Mouse (Mus musculus) forebrain, postnatal 0 days (tissue): ENCODE measurements at regions not wholly inside any gene's neighbourhood (a gene's known extent, or its start where the extent isn't known, plus 50 kb on each side); places are given as distances from the start of the nearest gene placed in this dataset.

ENCODE experiments used
- ATAC-seq: fragments of 200-750 bp; cut with Nextera tagmentation; 2 replicates; pipeline ENCODE4 v1.8.0; 2017; ENCODE audit warnings: mild to moderate bottlenecking, moderate library complexity
- DNase-seq: peaks from one replicate; pipeline ENCODE4 v3.0.0-alpha.2; 2015
- H3K27ac ChIP-seq: fragments of 300-500 bp; sonication (generic); 2 replicates; pipeline ENCODE4 v1.5.1; 2014; ENCODE audit warnings: low read depth, mild to moderate bottlenecking, antibody characterized with exemption, low read length, moderate library complexity, mixed read lengths
- H3K27me3 ChIP-seq: fragments of 300-500 bp; sonication (generic); 2 replicates; pipeline ENCODE4 v1.6.1; 2014; ENCODE audit warnings: mild to moderate bottlenecking, low read length, mixed read lengths; ENCODE audit not compliant: insufficient read depth
- H3K36me3 ChIP-seq: fragments of 300-500 bp; sonication (generic); 2 replicates; pipeline ENCODE4 v1.6.1; 2014; ENCODE audit warnings: mild to moderate bottlenecking, moderate library complexity; ENCODE audit not compliant: insufficient read depth
- H3K4me1 ChIP-seq: fragments of 300-500 bp; sonication (generic); 2 replicates; pipeline ENCODE4 v1.6.1; 2014; ENCODE audit warnings: antibody characterized with exemption; ENCODE audit not compliant: insufficient read depth
- H3K4me2 ChIP-seq: fragments of 300-500 bp; sonication (generic); 2 replicates; pipeline ENCODE4 v1.6.1; 2014; ENCODE audit warnings: low read depth, mild to moderate bottlenecking, moderate library complexity
- H3K4me3 ChIP-seq: fragments of 300-500 bp; sonication (generic); 2 replicates; pipeline ENCODE4 v1.5.1; 2014; ENCODE audit warnings: low read depth, low read length, mixed read lengths
- H3K9ac ChIP-seq: fragments of 300-500 bp; sonication (generic); 2 replicates; pipeline ENCODE4 v1.6.1; 2014; ENCODE audit warnings: mild to moderate bottlenecking
- H3K9me3 ChIP-seq: fragments of 300-500 bp; sonication (generic); 2 replicates; pipeline ENCODE4 v1.6.1; 2016; ENCODE audit warnings: low read length
- CTCF ChIP-seq: sonication (generic); IDR thresholded peaks from 2 replicates; pipeline ENCODE4 v1.5.1; 2016; ENCODE audit warnings: antibody characterized with exemption, control low read depth, low read depth
- WGBS: fragments of 180-500 bp; shearing (Covaris S2); extraction: QIAGEN DNeasy Blood & Tissue Kit; methylation state at CpG from one replicate; pipeline ENCODE4 v1.1.7; 2014; 5-methylcytosine and 5-hydroxymethylcytosine counted together

GRCm38 (mm10) chr15:49812885-49813284 is 4071.8 kb upstream of the Gm7489 start:
- ATAC-seq (no peak), DNase-seq (no peak)
- no peaks in the 10 kb centered on the region for H3K9me3 ChIP-seq
- WGBS: 52% methylated on average over 5 of the region's 5 CpGs
- H3K27ac ChIP-seq: no peak overlapping the region
- H3K27me3 ChIP-seq: no peaks in the 10 kb centered on the region
- no peak for TF ChIP-seq CTCF
- H3K4me2 ChIP-seq: no peak overlapping the region
- no peak overlapping the region for H3K4me3 ChIP-seq
- H3K4me1 ChIP-seq: no peaks in the 10 kb centered on the region
- no peak overlapping the region for H3K9ac ChIP-seq
- H3K36me3 ChIP-seq: no peaks in the 10 kb centered on the region

DNA sequence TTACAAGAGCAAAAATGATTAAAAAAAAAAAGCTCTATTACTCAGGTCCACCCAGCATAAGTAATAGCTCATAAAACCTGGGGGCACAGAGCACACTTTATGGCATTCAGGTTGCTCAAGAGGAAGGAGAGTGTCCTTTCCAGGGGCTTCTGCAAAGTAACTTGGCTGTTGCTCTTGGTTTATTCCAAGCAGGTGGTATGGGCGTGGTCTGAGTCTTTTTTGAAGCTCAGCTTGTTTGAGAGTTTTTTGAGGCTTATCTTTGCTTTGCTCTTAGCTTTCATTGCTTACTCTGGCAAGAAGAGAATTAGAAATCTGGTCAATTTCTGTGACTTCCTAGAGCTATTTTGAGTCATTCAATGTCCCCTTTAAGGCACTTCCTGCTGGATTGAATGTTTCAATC is 4024.4 kb upstream of the Gm7489 start:
- no peak for ATAC-seq
- WGBS: 90% methylated on average over 1 of the region's 1 CpGs
- Histone ChIP-seq H3K4me1 (no peaks in the 10 kb centered on the region), H3K27ac (no peak overlapping the region), H3K36me3 (no peaks in the 10 kb centered on the region), H3K4me3 (no peak overlapping the region), H3K9ac (no peak overlapping the region), H3K27me3 (no peaks in the 10 kb centered on the region), H3K4me2 (no peak overlapping the region), H3K9me3 (no peaks in the 10 kb centered on the region)
- no peak for TF ChIP-seq CTCF
- no peak for DNase-seq

GRCm38 (mm10) chr15:49874555-49874954 is 4010.2 kb upstream of the Gm7489 start:
- no peak overlapping the region for H3K4me3 ChIP-seq
- H3K4me2 ChIP-seq: no peak overlapping the region
- DNase-seq: no peak
- ATAC-seq: no peak
- 15% methylated on average over 4 of the region's 4 CpGs for WGBS
- H3K9ac ChIP-seq: no peak overlapping the region
- no peak overlapping the region for H3K27ac ChIP-seq
- no peaks in the 10 kb centered on the region for H3K36me3 ChIP-seq
- H3K4me1 ChIP-seq: no peaks in the 10 kb centered on the region
- no peaks in the 10 kb centered on the region for H3K27me3 ChIP-seq
- TF ChIP-seq CTCF: no peak
- no peaks in the 10 kb centered on the region for H3K9me3 ChIP-seq

- H3K4me3 ChIP-seq: no peak overlapping the region
- DNase-seq: no peak
- no peaks in the 10 kb centered on the region for H3K9me3 ChIP-seq
- H3K36me3 ChIP-seq: no peaks in the 10 kb centered on the region
- no peak overlapping the region for H3K27ac ChIP-seq
- no peak for TF ChIP-seq CTCF
- no peak overlapping the region for H3K4me2 ChIP-seq
- ATAC-seq: no peak
- no peaks in the 10 kb centered on the region for H3K27me3 ChIP-seq
- H3K9ac ChIP-seq: no peak overlapping the region
- no peaks in the 10 kb centered on the region for H3K4me1 ChIP-seq
These were observed 3998.8 kb upstream of the Gm7489 start for GRCm38 (mm10) chr15:49885947-49886346.

- no peaks in the 10 kb centered on the region for H3K4me1 ChIP-seq
- no peak overlapping the region for H3K4me3 ChIP-seq
- ATAC-seq (peak; percentile 56; the same call in 1 of the 2 replicates), DNase-seq (peak; percentile 10)
- H3K27me3 ChIP-seq: no peaks in the 10 kb centered on the region
- H3K9ac ChIP-seq: no peak overlapping the region
- no peak overlapping the region for H3K27ac ChIP-seq
- no peak overlapping the region for H3K4me2 ChIP-seq
- H3K9me3 ChIP-seq: no peaks in the 10 kb centered on the region
- H3K36me3 ChIP-seq: no peaks in the 10 kb centered on the region
- 56% methylated on average over 4 of the region's 4 CpGs for WGBS
- peak; percentile 28; the same call in 1 of the 2 replicates for TF ChIP-seq CTCF
These were observed 3988.7 kb upstream of the Gm7489 start for GRCm38 (mm10) chr15:49896045-49896444.

DNA sequence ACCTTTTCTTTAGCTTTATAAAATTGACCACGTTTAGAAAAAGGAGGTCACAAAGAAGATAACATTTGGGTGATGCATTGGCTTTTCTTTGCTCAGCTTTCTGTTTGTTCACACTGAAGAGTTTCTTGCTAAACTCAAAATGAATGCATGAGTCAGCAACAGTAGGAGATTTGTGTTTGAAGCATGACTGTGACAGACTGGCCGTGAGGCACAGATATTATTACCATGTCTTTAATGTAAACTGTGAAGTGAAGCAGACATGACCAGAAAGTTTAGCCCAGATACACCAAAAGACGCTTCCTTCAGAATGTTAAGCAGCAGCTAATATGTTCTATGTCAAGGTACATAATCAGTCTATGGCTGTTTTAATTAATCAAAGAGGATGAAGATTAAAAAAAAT is 3985.9 kb upstream of the Gm7489 start:
- no peaks in the 10 kb centered on the region for H3K36me3 ChIP-seq
- H3K9ac ChIP-seq: no peak overlapping the region
- no peaks in the 10 kb centered on the region for H3K9me3 ChIP-seq
- no peak overlapping the region for H3K4me3 ChIP-seq
- no peak for TF ChIP-seq CTCF
- WGBS: 66% methylated on average over 3 of the region's 3 CpGs
- ATAC-seq (no peak), DNase-seq (no peak)
- H3K4me1 ChIP-seq: no peaks in the 10 kb centered on the region
- no peaks in the 10 kb centered on the region for H3K27me3 ChIP-seq
- H3K27ac ChIP-seq: no peak overlapping the region
- H3K4me2 ChIP-seq: no peak overlapping the region

GRCm38 (mm10) chr15:49899782-49900181 is 3984.9 kb upstream of the Gm7489 start:
- DNase-seq (no peak), ATAC-seq (no peak)
- H3K27ac ChIP-seq: no peak overlapping the region
- H3K4me2 ChIP-seq: no peak overlapping the region
- no peak overlapping the region for H3K9ac ChIP-seq
- TF ChIP-seq CTCF: no peak
- H3K9me3 ChIP-seq: no peaks in the 10 kb centered on the region
- 85% methylated on average over 2 of the region's 2 CpGs for WGBS
- no peaks in the 10 kb centered on the region for H3K36me3 ChIP-seq
- H3K4me1 ChIP-seq: no peaks in the 10 kb centered on the region
- no peak overlapping the region for H3K4me3 ChIP-seq
- H3K27me3 ChIP-seq: no peaks in the 10 kb centered on the region
